Comparison of ENCODE assay signal across 13 mouse cellular contexts in the genomic region with DNA sequence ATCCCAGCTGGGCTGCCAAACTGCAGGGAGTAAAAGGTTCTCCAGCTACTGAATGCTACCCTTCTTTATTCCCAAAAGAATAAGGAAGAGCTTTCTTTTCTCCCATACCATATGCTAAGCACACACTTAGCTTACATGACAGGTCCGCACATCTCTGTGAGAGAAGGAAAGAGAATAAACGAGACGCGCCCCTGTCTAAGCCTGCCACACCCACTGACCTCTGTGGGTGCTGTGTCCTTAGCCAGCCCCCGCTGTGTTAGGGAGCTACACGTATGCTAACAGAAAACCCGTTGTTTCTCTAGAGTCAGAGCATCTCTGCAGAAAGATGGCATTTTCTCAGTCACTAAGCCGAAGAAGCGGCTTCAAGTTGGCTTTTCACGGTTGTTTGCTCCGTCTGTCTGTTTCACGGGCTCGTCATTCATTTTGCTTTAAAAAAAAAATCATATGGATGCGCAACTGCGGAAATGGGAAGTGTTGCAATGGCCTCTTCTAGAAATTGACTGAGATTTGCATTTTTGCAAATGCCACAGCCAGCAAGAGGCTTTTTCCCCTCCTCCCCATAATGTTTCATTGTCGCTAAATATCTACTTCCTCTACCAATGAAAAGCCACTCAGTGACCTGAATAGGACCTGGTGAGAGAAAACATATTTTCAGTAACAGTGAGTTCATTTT. TPM values are rescaled to one million over a fixed set of nuclear protein-coding genes. Genes with fewer than 3 reads are reported as not detected.
DNase-seq lines count a peak whose midpoint lies in the region; ATAC-seq and TF ChIP-seq lines count a peak whose summit lies in the region.
"Had no signal": no experiment of that assay in that cellular context is flagged by ENCODE, and none has a peak within 500 bp of the region (broad histone marks: within the 10 kb centered on the region; RNA-seq: fewer than 3 reads in every experiment).

No protein-coding gene starts in this region.

- peak overlapping the region; percentile 24 for H3K4me2 ChIP-seq in forebrain, embryonic 15.5 days (replicated peaks)
- no peak overlapping the region; the same call in 1 of the 2 replicates for H3K4me2 ChIP-seq in lung, embryonic 16.5 days (ENCODE audit: low read depth, low read length)
- H3K4me2 ChIP-seq in forebrain, postnatal 0 days (ENCODE audit: low read depth), result peak overlapping the region; percentile 36
- H3K4me2 ChIP-seq in neural tube, embryonic 15.5 days, result peak overlapping the region; percentile 15; the same call in 1 of the 2 replicates

- H3K4me1 ChIP-seq in forebrain, embryonic 15.5 days, result peaks cover 11% of the 10 kb centered on the region; the same call in 1 of the 2 replicates
- H3K4me1 ChIP-seq in forebrain, embryonic 10.5 days, result peaks cover 20% of the 10 kb centered on the region
- H3K4me1 ChIP-seq in lung, embryonic 16.5 days (replicated peaks; ENCODE audit: control insufficient read depth, insufficient read depth, low read length), result peaks cover 17% of the 10 kb centered on the region
- H3K4me1 ChIP-seq in lung, adult 2 months (ENCODE audit: control insufficient read depth, insufficient read depth, low read length), result peaks cover 2% of the 10 kb centered on the region; the same call in 1 of the 2 replicates
- H3K4me1 ChIP-seq in forebrain, postnatal 0 days (ENCODE audit: insufficient read depth), result no peaks in the 10 kb centered on the region
- peaks cover 31% of the 10 kb centered on the region for H3K4me1 ChIP-seq in neural tube, embryonic 15.5 days

- H3K4me3 ChIP-seq in forebrain, embryonic 15.5 days, result no peak overlapping the region
- no peak overlapping the region for H3K4me3 ChIP-seq in forebrain, embryonic 10.5 days
- H3K4me3 ChIP-seq in lung, embryonic 16.5 days (ENCODE audit: low read length), result no peak overlapping the region
- H3K4me3 ChIP-seq in lung, adult 2 months (replicated peaks; ENCODE audit: extremely low read depth, low read depth, low read length), result no peak overlapping the region
- peak overlapping the region; percentile 2; the same call in 1 of the 2 replicates for H3K4me3 ChIP-seq in forebrain, postnatal 0 days (ENCODE audit: low read depth, low read length)
- no peak overlapping the region for H3K4me3 ChIP-seq in neural tube, embryonic 15.5 days (replicated peaks)
- H3K4me3 ChIP-seq: heart, adult 2 months had no signal

- H3K27ac ChIP-seq in forebrain, embryonic 15.5 days (replicated peaks), result peak overlapping the region; percentile 78
- H3K27ac ChIP-seq in forebrain, embryonic 10.5 days, result no peak overlapping the region
- peak overlapping the region; percentile 69 for H3K27ac ChIP-seq in lung, embryonic 16.5 days (ENCODE audit: low read length)
- H3K27ac ChIP-seq in forebrain, postnatal 0 days (ENCODE audit: low read depth, low read length), result peak overlapping the region; percentile 75
- H3K27ac ChIP-seq in neural tube, embryonic 15.5 days (replicated peaks), result no peak overlapping the region
- H3K27ac ChIP-seq: heart, adult 2 months had no signal

- no peak for DNase-seq in forebrain, embryonic 10.5 days (ENCODE audit: extremely low spot score, low spot score)
- no peak for DNase-seq in lung, adult 2 months
- peak; percentile 71 for DNase-seq in forebrain, postnatal 0 days
- DNase-seq in kidney, adult 9 months, result no peak
- DNase-seq in B cell, adult 2 months, result no peak
- DNase-seq: heart, adult 2 months; lung, postnatal 36 days had no signal

- no peak for TF ChIP-seq POLR2A in lung, adult 2 months (IDR thresholded peaks at IDR 0.05; ENCODE audit: borderline replicate concordance, extremely low read depth, low read depth, low read length)

- 61% methylated on average over 16 of the region's 16 CpGs for WGBS in forebrain, embryonic 15.5 days
- 75% methylated on average over 16 of the region's 16 CpGs for WGBS in forebrain, embryonic 10.5 days
- 57% methylated on average over 16 of the region's 16 CpGs for WGBS in lung, embryonic 16.5 days
- 70% methylated on average over 16 of the region's 16 CpGs for WGBS in lung, adult 2 months
- WGBS in forebrain, postnatal 0 days, result 46% methylated on average over 16 of the region's 16 CpGs
- 63% methylated on average over 16 of the region's 16 CpGs for WGBS in neural tube, embryonic 15.5 days

- ATAC-seq in forebrain, embryonic 15.5 days (replicated peaks), result no peak
- ATAC-seq in lung, embryonic 16.5 days (ENCODE audit: low read depth), result peak; percentile 56; the same call in 1 of the 2 replicates
- peak; percentile 79 for ATAC-seq in forebrain, postnatal 0 days
- no peak for ATAC-seq in neural tube, embryonic 15.5 days (ENCODE audit: low FRiP score)
- ATAC-seq: CD4-positive, CD25-positive, alpha-beta regulatory T cell, adult 4 months had no signal

- H3K27me3 ChIP-seq in forebrain, embryonic 15.5 days, result no peaks in the 10 kb centered on the region
- H3K27me3 ChIP-seq in forebrain, embryonic 10.5 days (ENCODE audit: poor library complexity, severe bottlenecking), result 0 out of 2 replicates have a peak, but pooled peaks cover 6% of the 10 kb centered on the region
- no peaks in the 10 kb centered on the region for H3K27me3 ChIP-seq in lung, embryonic 16.5 days (ENCODE audit: control insufficient read depth, insufficient read depth, low read depth, low read length)
- H3K27me3 ChIP-seq in forebrain, postnatal 0 days (ENCODE audit: insufficient read depth, low read length), result no peaks in the 10 kb centered on the region
- H3K27me3 ChIP-seq in neural tube, embryonic 15.5 days (replicated peaks), result 0 out of 2 replicates have a peak, but pooled peaks cover 2% of the 10 kb centered on the region

- H3K9me3 ChIP-seq in forebrain, embryonic 15.5 days, result no peaks in the 10 kb centered on the region
- H3K9me3 ChIP-seq in forebrain, embryonic 10.5 days, result no peaks in the 10 kb centered on the region
- no peaks in the 10 kb centered on the region for H3K9me3 ChIP-seq in lung, embryonic 16.5 days (ENCODE audit: control insufficient read depth, low read length)
- H3K9me3 ChIP-seq in forebrain, postnatal 0 days (ENCODE audit: low read length), result no peaks in the 10 kb centered on the region
- H3K9me3 ChIP-seq in neural tube, embryonic 15.5 days (replicated peaks), result no peaks in the 10 kb centered on the region

- H3K9ac ChIP-seq in forebrain, embryonic 15.5 days (replicated peaks), result no peak overlapping the region
- no peak overlapping the region for H3K9ac ChIP-seq in lung, embryonic 16.5 days (ENCODE audit: low read length)
- H3K9ac ChIP-seq in forebrain, postnatal 0 days, result peak overlapping the region; percentile 23; the same call in 1 of the 2 replicates
- no peak overlapping the region for H3K9ac ChIP-seq in neural tube, embryonic 15.5 days (replicated peaks)

- no peaks in the 10 kb centered on the region for H3K36me3 ChIP-seq in forebrain, embryonic 15.5 days
- no peaks in the 10 kb centered on the region for H3K36me3 ChIP-seq in forebrain, embryonic 10.5 days (replicated peaks)
- H3K36me3 ChIP-seq in lung, embryonic 16.5 days (ENCODE audit: control insufficient read depth, insufficient read depth, low read length), result no peaks in the 10 kb centered on the region
- no peaks in the 10 kb centered on the region for H3K36me3 ChIP-seq in forebrain, postnatal 0 days (ENCODE audit: insufficient read depth)
- H3K36me3 ChIP-seq in neural tube, embryonic 15.5 days, result no peaks in the 10 kb centered on the region

- no peak for TF ChIP-seq CTCF in lung, adult 2 months (IDR thresholded peaks at IDR 0.05; ENCODE audit: insufficient read depth, low read length)
- TF ChIP-seq CTCF in forebrain, postnatal 0 days (IDR thresholded peaks at IDR 0.05; ENCODE audit: low read depth), result no peak

RNA-seq across cellular contexts. Expression of a gene that starts 30.1 kb away (rescaled TPM):
- not detected in 2 replicates for polyA plus RNA-seq in forebrain, embryonic 15.5 days (2015; fragmentation: Nextera tagmentation; extraction: Ambion mirVana)
- not detected in 2 replicates for polyA plus RNA-seq in forebrain, embryonic 10.5 days (2016; fragmentation: Nextera tagmentation; extraction: Ambion mirVana)
- polyA plus RNA-seq in lung, embryonic 16.5 days (2015; fragmentation: Nextera tagmentation; extraction: Ambion mirVana), result 0.10 TPM in 1 of 2 replicates, not detected in the other
- not detected in 2 replicates for polyA plus RNA-seq in lung, adult 2 months (2012; rRNA removed)
- total RNA-seq in forebrain, postnatal 0 days (2014; rRNA removed), result not detected in 2 replicates
- 0.13 TPM in 1 of 2 replicates, not detected in the other for polyA plus RNA-seq in forebrain, postnatal 0 days (2015; fragmentation: Nextera tagmentation; extraction: Ambion mirVana)
- 0.10 TPM in 1 of 2 replicates, not detected in the other for polyA plus RNA-seq in neural tube, embryonic 15.5 days (2015; fragmentation: Nextera tagmentation; extraction: Ambion mirVana)
- total RNA-seq: heart, adult 2 months; layer of hippocampus, postnatal 10 days had no signal
- polyA plus RNA-seq: CD4-positive, CD25-positive, alpha-beta regulatory T cell, adult 4 months; heart, adult 2 months; intestine, embryonic 14.5 days had no signal

RNA-seq across cellular contexts. Expression of a gene that starts 30.8 kb away (rescaled TPM):
- polyA plus RNA-seq in forebrain, embryonic 15.5 days (2015; fragmentation: Nextera tagmentation; extraction: Ambion mirVana), result 41.6 and 46.2 TPM in 2 replicates
- 9.5 and 10.6 TPM in 2 replicates for polyA plus RNA-seq in forebrain, embryonic 10.5 days (2016; fragmentation: Nextera tagmentation; extraction: Ambion mirVana)
- 9.4 and 11.1 TPM in 2 replicates for polyA plus RNA-seq in lung, embryonic 16.5 days (2015; fragmentation: Nextera tagmentation; extraction: Ambion mirVana)
- polyA plus RNA-seq in lung, adult 2 months (2012; rRNA removed), result 8.5 and 12.5 TPM in 2 replicates
- total RNA-seq in forebrain, postnatal 0 days (2014; rRNA removed), result 43.9 and 49.4 TPM in 2 replicates
- polyA plus RNA-seq in forebrain, postnatal 0 days (2015; fragmentation: Nextera tagmentation; extraction: Ambion mirVana), result 28.7 and 33.3 TPM in 2 replicates
- 17.6 and 18.2 TPM in 2 replicates for polyA plus RNA-seq in neural tube, embryonic 15.5 days (2015; fragmentation: Nextera tagmentation; extraction: Ambion mirVana)

Comparison
In these comparisons a context has a peak if more than half of its experiments do, and no peak if none do; other contexts are left out.
1. ATAC-seq: peak in lung, embryonic 16.5 days (single experiment) and forebrain, postnatal 0 days (single experiment); none in forebrain, embryonic 15.5 days (single experiment) and neural tube, embryonic 15.5 days (single experiment).
2. H3K27ac ChIP-seq: peak in forebrain, embryonic 15.5 days (single experiment), lung, embryonic 16.5 days (single experiment) and forebrain, postnatal 0 days (single experiment); none in forebrain, embryonic 10.5 days (single experiment) and neural tube, embryonic 15.5 days (single experiment).